Mouse (Mus musculus): Measurements from ENCODE around the gene March4.

DNA sequence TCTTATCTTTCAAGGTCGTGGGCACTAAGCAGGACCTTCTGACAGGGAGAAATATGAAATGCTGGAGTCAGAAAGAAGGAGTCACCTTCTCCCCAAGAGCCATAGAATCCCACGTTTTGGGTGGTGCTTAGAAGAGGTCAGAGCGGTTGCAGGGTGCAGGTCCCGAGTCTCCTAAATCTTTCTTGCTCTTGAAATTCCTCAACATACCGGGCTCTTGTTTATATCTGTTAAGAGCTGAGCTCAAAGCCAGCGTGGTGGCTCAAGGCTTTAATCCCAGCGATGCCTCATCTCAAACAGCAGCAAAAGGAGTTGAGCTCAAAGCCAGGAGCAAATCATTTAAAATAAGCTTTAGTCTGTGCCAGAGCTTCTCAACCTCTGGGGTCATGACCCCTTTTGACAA, 37.9 kb upstream of the March4 start:
- TF ChIP-seq GATA1 (IDR thresholded peaks at IDR 0.05; ENCODE audit: low read length): no peak
- no peak for TF ChIP-seq TAL1 (IDR thresholded peaks at IDR 0.05; ENCODE audit: low read length)
